Mouse (Mus musculus): ENCODE measurements around the gene Hbb-bh2.
"Not testable (repeated sequence)": the region's sequence is repeated elsewhere in the genome, so short reads cannot be mapped to it uniquely, and the experiment has no call there.

The Hbb-bh2 gene

GRCm38 (mm10) chr7:103840268-103840667 lies at the start of gene Hbb-bh2:
Hbb-bh2 (minus strand) TSS chr7:103840520.
- no peak for DNase-seq (ENCODE audit: low read depth, low spot score)

- DNase-seq (ENCODE audit: low read depth, low spot score), result no peak
Observed at GRCm38 (mm10) chr7:103886152-103886551, 45.8 kb upstream of the Hbb-bh2 start, which contains the start of gene Olfr66. Olfr66 (minus strand) TSS chr7:103886252.

GRCm38 (mm10) chr7:103877093-103877492 lies 36.8 kb upstream of the Hbb-bh2 start:
- no peak for DNase-seq (ENCODE audit: low read depth, low spot score)

- no peak for DNase-seq (ENCODE audit: low read depth, low spot score)
Observed at GRCm38 (mm10) chr7:103874451-103874850, 34.1 kb upstream of the Hbb-bh2 start.

- no peak for DNase-seq (ENCODE audit: low read depth, low spot score)
Observed at GRCm38 (mm10) chr7:103873064-103873463, 32.7 kb upstream of the Hbb-bh2 start.

GRCm38 (mm10) chr7:103870667-103871066 lies 30.3 kb upstream of the Hbb-bh2 start:
- DNase-seq (ENCODE audit: low read depth, low spot score), result no peak

GRCm38 (mm10) chr7:103865716-103866115 lies 25.4 kb upstream of the Hbb-bh2 start:
- no peak for DNase-seq (ENCODE audit: low read depth, low spot score)

- no peak for DNase-seq (ENCODE audit: low read depth, low spot score)
Observed at GRCm38 (mm10) chr7:103861531-103861930, 21.2 kb upstream of the Hbb-bh2 start.

GRCm38 (mm10) chr7:103860855-103861254 lies 20.5 kb upstream of the Hbb-bh2 start:
- peak; percentile 49 for DNase-seq (ENCODE audit: low read depth, low spot score)

- DNase-seq (ENCODE audit: low read depth, low spot score), result no peak
Observed at GRCm38 (mm10) chr7:103859076-103859475, 18.8 kb upstream of the Hbb-bh2 start.

GRCm38 (mm10) chr7:103854669-103855068 lies 14.3 kb upstream of the Hbb-bh2 start:
- DNase-seq (ENCODE audit: low read depth, low spot score), result no peak

- DNase-seq (ENCODE audit: low read depth, low spot score), result no peak
Observed at GRCm38 (mm10) chr7:103853090-103853489, 12.8 kb upstream of the Hbb-bh2 start, which contains the start of gene Hbb-y. Hbb-y (minus strand) TSS chr7:103853216.

- no peak for DNase-seq (ENCODE audit: low read depth, low spot score)
Observed at GRCm38 (mm10) chr7:103844525-103845325, 4.4 kb upstream of the Hbb-bh2 start.

- DNase-seq (ENCODE audit: low read depth, low spot score), result no peak
Observed at GRCm38 (mm10) chr7:103843034-103843433, 2.7 kb upstream of the Hbb-bh2 start, which contains the start of gene Hbb-bh1. Hbb-bh1 (minus strand) TSS chr7:103843164.

- DNase-seq (ENCODE audit: low read depth, low spot score), result no peak
Observed at GRCm38 (mm10) chr7:103827808-103828207, 12.5 kb downstream of the Hbb-bh2 start, which contains the start of gene Hbb-bs. Hbb-bs (minus strand) TSS chr7:103828096.

- DNase-seq (ENCODE audit: low read depth, low spot score), result not testable (repeated sequence)
Observed at GRCm38 (mm10) chr7:103827139-103827538, 13.2 kb downstream of the Hbb-bh2 start.

GRCm38 (mm10) chr7:103826255-103826887 lies 13.9 kb downstream of the Hbb-bh2 start:
- no peak for DNase-seq (ENCODE audit: low read depth, low spot score)

GRCm38 (mm10) chr7:103825536-103826254 lies 14.6 kb downstream of the Hbb-bh2 start:
- DNase-seq (ENCODE audit: low read depth, low spot score), result no peak

GRCm38 (mm10) chr7:103824597-103824996 lies 15.7 kb downstream of the Hbb-bh2 start:
- DNase-seq (ENCODE audit: low read depth, low spot score), result no peak

- DNase-seq (ENCODE audit: low read depth, low spot score), result not testable (repeated sequence)
Observed at GRCm38 (mm10) chr7:103815085-103815484, 25.2 kb downstream of the Hbb-bh2 start.

GRCm38 (mm10) chr7:103813766-103814165 lies 26.6 kb downstream of the Hbb-bh2 start, which contains the start of gene Hbb-bt:
Hbb-bt (minus strand) TSS chr7:103813996.
- no peak for DNase-seq (ENCODE audit: low read depth, low spot score)

GRCm38 (mm10) chr7:103813152-103813551 lies 27.2 kb downstream of the Hbb-bh2 start:
- DNase-seq (ENCODE audit: low read depth, low spot score), result not testable (repeated sequence)
